Mouse (Mus musculus) yolk sac, embryonic 10.5 days (tissue): ENCODE results near the gene Hipk1.
A peak's percentile ranks its signal among the peaks of the same experiment; 100 is the strongest.
"Not testable (repeated sequence)": the region's sequence is repeated elsewhere in the genome, so short reads cannot be mapped to it uniquely, and the experiment has no call there.

Source experiments
- DNase-seq: peaks from one replicate; pipeline ENCODE4 v3.0.0-alpha.2; 2017; ENCODE audit warnings: low spot score

The Hipk1 gene

GRCm38 (mm10) chr3:103791230-103792110 lies at the start of gene Hipk1:
Gene Hipk1 (minus strand): TSS chr3:103791563.
- peak; percentile 93 for DNase-seq

- DNase-seq = not testable (repeated sequence)
Measured at GRCm38 (mm10) chr3:103840946-103841345, 49.6 kb upstream of the Hipk1 start.

GRCm38 (mm10) chr3:103840195-103840594 lies 48.8 kb upstream of the Hipk1 start:
- DNase-seq = not testable (repeated sequence)

GRCm38 (mm10) chr3:103839711-103840110 lies 48.3 kb upstream of the Hipk1 start:
- DNase-seq = no peak

GRCm38 (mm10) chr3:103836453-103836852 lies 45.1 kb upstream of the Hipk1 start:
- DNase-seq = no peak

- no peak for DNase-seq
Measured at GRCm38 (mm10) chr3:103835951-103836310, 44.6 kb upstream of the Hipk1 start.

- no peak for DNase-seq
Measured at GRCm38 (mm10) chr3:103835272-103835950, 44.0 kb upstream of the Hipk1 start.

GRCm38 (mm10) chr3:103834001-103834400 lies 42.6 kb upstream of the Hipk1 start:
- no peak for DNase-seq

- no peak for DNase-seq
Measured at GRCm38 (mm10) chr3:103832426-103832825, 41.1 kb upstream of the Hipk1 start, which contains the start of gene Bcl2l15. Gene Bcl2l15 (plus strand): TSS chr3:103832601.

- no peak for DNase-seq
Measured at GRCm38 (mm10) chr3:103831146-103831545, 39.8 kb upstream of the Hipk1 start.

- DNase-seq = not testable (repeated sequence)
Measured at GRCm38 (mm10) chr3:103830681-103831080, 39.3 kb upstream of the Hipk1 start.

- no peak for DNase-seq
Measured at GRCm38 (mm10) chr3:103829036-103829435, 37.7 kb upstream of the Hipk1 start.

- DNase-seq = no peak
Measured at GRCm38 (mm10) chr3:103827548-103827947, 36.2 kb upstream of the Hipk1 start.

- no peak for DNase-seq
Measured at GRCm38 (mm10) chr3:103810967-103811366, 19.6 kb upstream of the Hipk1 start.

- DNase-seq = no peak
Measured at GRCm38 (mm10) chr3:103809799-103810150, 18.4 kb upstream of the Hipk1 start.

GRCm38 (mm10) chr3:103808891-103809798 lies 17.8 kb upstream of the Hipk1 start, which contains the start of the genes Dclre1b, Ap4b1 and Gm43064:
Gene Dclre1b (minus strand): TSS chr3:103809444.
Gene Ap4b1 (plus strand): TSS chr3:103809520.
Gene Gm43064 (plus strand): TSS chr3:103809573.
- DNase-seq = peak; percentile 94

- no peak for DNase-seq
Measured at GRCm38 (mm10) chr3:103805671-103806070, 14.3 kb upstream of the Hipk1 start.

GRCm38 (mm10) chr3:103802861-103803260 lies 11.5 kb upstream of the Hipk1 start:
- DNase-seq = no peak

GRCm38 (mm10) chr3:103801631-103802531 lies 10.5 kb upstream of the Hipk1 start:
- peak; percentile 34 for DNase-seq

- peak; percentile 9 for DNase-seq
Measured at GRCm38 (mm10) chr3:103799507-103799906, 8.1 kb upstream of the Hipk1 start.

GRCm38 (mm10) chr3:103796389-103796788 lies 5.0 kb upstream of the Hipk1 start:
- no peak for DNase-seq
